Mouse (Mus musculus) right cerebral cortex, postnatal 25 days (tissue): Measurements from ENCODE around the gene Hivep1.

Experiments used
- DNase-seq: peaks from one replicate; pipeline ENCODE4 v3.0.0; 2022

Hivep1 gene

GRCm38 (mm10) chr13:42113601-42114000, 61.8 kb downstream of the Hivep1 start:
- no peak for DNase-seq

GRCm38 (mm10) chr13:42116301-42116700, 64.5 kb downstream of the Hivep1 start:
- DNase-seq = no peak

- no peak for DNase-seq
These were observed 67.2 kb downstream of the Hivep1 start for GRCm38 (mm10) chr13:42119062-42119461.

- DNase-seq = no peak
These were observed 69.4 kb downstream of the Hivep1 start for GRCm38 (mm10) chr13:42121106-42121776.

- DNase-seq = no peak
These were observed 70.2 kb downstream of the Hivep1 start for GRCm38 (mm10) chr13:42121777-42122682.

- no peak for DNase-seq
These were observed 92.8 kb downstream of the Hivep1 start for GRCm38 (mm10) chr13:42144627-42145026.

- no peak for DNase-seq
These were observed 97.7 kb downstream of the Hivep1 start for GRCm38 (mm10) chr13:42149328-42150071.

GRCm38 (mm10) chr13:42150072-42150450, 98.2 kb downstream of the Hivep1 start:
- no peak for DNase-seq

GRCm38 (mm10) chr13:42150462-42151127, 98.8 kb downstream of the Hivep1 start:
- no peak for DNase-seq

GRCm38 (mm10) chr13:42158259-42158658, 106.4 kb downstream of the Hivep1 start:
- DNase-seq = peak; percentile 28

GRCm38 (mm10) chr13:42159416-42160185, 107.8 kb downstream of the Hivep1 start:
- DNase-seq = no peak

- no peak for DNase-seq
These were observed 119.0 kb downstream of the Hivep1 start for GRCm38 (mm10) chr13:42170802-42171201.

GRCm38 (mm10) chr13:42174827-42175420, 123.1 kb downstream of the Hivep1 start:
- no peak for DNase-seq

GRCm38 (mm10) chr13:42182635-42183034, 130.8 kb downstream of the Hivep1 start:
- no peak for DNase-seq

GRCm38 (mm10) chr13:42184131-42184530, 132.3 kb downstream of the Hivep1 start:
- no peak for DNase-seq

GRCm38 (mm10) chr13:42193016-42193415, 141.2 kb downstream of the Hivep1 start:
- no peak for DNase-seq

GRCm38 (mm10) chr13:42195671-42196070, 143.8 kb downstream of the Hivep1 start:
- DNase-seq = no peak

- DNase-seq = no peak
These were observed 145.8 kb downstream of the Hivep1 start for GRCm38 (mm10) chr13:42197656-42198055.

GRCm38 (mm10) chr13:42213556-42213955, 161.7 kb downstream of the Hivep1 start:
- DNase-seq = no peak

GRCm38 (mm10) chr13:42222401-42222800, 170.6 kb downstream of the Hivep1 start:
- no peak for DNase-seq

GRCm38 (mm10) chr13:42228849-42229248, 177.0 kb downstream of the Hivep1 start:
- DNase-seq = no peak
